19 mouse cellular contexts compared by ENCODE assay signal in the genomic region with DNA sequence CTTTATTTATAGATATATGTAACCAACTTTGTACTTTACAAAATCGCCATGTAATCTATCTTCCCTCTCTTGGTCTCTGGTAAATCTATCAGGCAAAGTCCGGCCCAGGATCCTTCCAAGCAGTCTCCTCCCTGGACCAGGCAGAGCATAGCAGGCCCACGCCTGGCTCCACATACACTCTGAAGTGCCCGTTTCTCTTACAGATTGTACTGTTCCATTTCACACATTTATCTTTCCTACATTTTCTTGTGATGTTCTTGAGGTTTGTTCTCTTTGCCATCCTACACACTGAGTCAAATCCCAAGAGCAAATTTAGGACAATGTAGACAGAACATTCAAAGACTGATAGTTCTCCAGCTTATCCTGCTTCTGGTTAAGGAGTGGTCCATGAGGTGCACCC.
DNase-seq lines count a peak whose midpoint lies in the region; ATAC-seq and TF ChIP-seq lines count a peak whose summit lies in the region.
"Had no signal": no experiment of that assay in that cellular context is flagged by ENCODE, and none has a peak within 500 bp of the region (broad histone marks: within the 10 kb centered on the region; RNA-seq: fewer than 3 reads in every experiment).

No protein-coding gene starts in this region.

- H3K27ac ChIP-seq in forebrain, postnatal 0 days (ENCODE audit: low read depth, low read length), result peak overlapping the region; percentile 92; the same call in 1 of the 2 replicates
- H3K27ac ChIP-seq in forebrain, embryonic 16.5 days (ENCODE audit: low read length), result no peak overlapping the region
- peak overlapping the region; percentile 90 for H3K27ac ChIP-seq in left cerebral cortex, adult 2 months
- peak overlapping the region; percentile 76 for H3K27ac ChIP-seq in hindbrain, embryonic 16.5 days (ENCODE audit: low read depth, low read length)
- H3K27ac ChIP-seq in small intestine, adult 2 months (ENCODE audit: insufficient read depth, low read depth, low read length), result peak overlapping the region; percentile 3; the same call in 1 of the 2 replicates
- H3K27ac ChIP-seq: embryonic facial prominence, embryonic 10.5 days; limb, embryonic 15.5 days had no signal

- H3K9ac ChIP-seq in forebrain, postnatal 0 days, result no peak overlapping the region
- H3K9ac ChIP-seq in forebrain, embryonic 16.5 days (replicated peaks; ENCODE audit: low read depth, low read length), result no peak overlapping the region
- no peak overlapping the region for H3K9ac ChIP-seq in hindbrain, embryonic 16.5 days (ENCODE audit: low read depth, low read length)
- H3K9ac ChIP-seq: heart, embryonic 12.5 days; limb, embryonic 15.5 days had no signal

- no peak for TF ChIP-seq CTCF in forebrain, postnatal 0 days (IDR thresholded peaks at IDR 0.05; ENCODE audit: low read depth)
- TF ChIP-seq CTCF in left cerebral cortex, adult 2 months (IDR thresholded peaks at IDR 0.05), result no peak
- no peak for TF ChIP-seq CTCF in small intestine, adult 2 months (IDR thresholded peaks at IDR 0.05; ENCODE audit: extremely low read depth, insufficient read length, insufficient replicate concordance, low read depth, low read length)

- no peak for TF ChIP-seq POLR2A in small intestine, adult 2 months (IDR thresholded peaks at IDR 0.05; ENCODE audit: low read depth, low read length)

- no peaks in the 10 kb centered on the region for H3K27me3 ChIP-seq in forebrain, postnatal 0 days (ENCODE audit: insufficient read depth, low read length)
- H3K27me3 ChIP-seq in forebrain, embryonic 16.5 days (replicated peaks; ENCODE audit: control insufficient read depth, insufficient read depth, low read length), result no peaks in the 10 kb centered on the region
- no peaks in the 10 kb centered on the region for H3K27me3 ChIP-seq in hindbrain, embryonic 16.5 days (replicated peaks; ENCODE audit: control insufficient read depth, insufficient read depth, low read length)
- H3K27me3 ChIP-seq in small intestine, adult 2 months (ENCODE audit: control insufficient read depth, insufficient read depth, low read length), result no peaks in the 10 kb centered on the region
- H3K27me3 ChIP-seq: CH12.LX; heart, embryonic 12.5 days; limb, embryonic 15.5 days; megakaryocyte, embryonic 14.5 days had no signal

- no peaks in the 10 kb centered on the region for H3K36me3 ChIP-seq in forebrain, postnatal 0 days (ENCODE audit: insufficient read depth)
- no peaks in the 10 kb centered on the region for H3K36me3 ChIP-seq in forebrain, embryonic 16.5 days (ENCODE audit: control insufficient read depth, insufficient read depth)
- H3K36me3 ChIP-seq in hindbrain, embryonic 16.5 days (ENCODE audit: control insufficient read depth, insufficient read depth, low read length), result no peaks in the 10 kb centered on the region
- no peaks in the 10 kb centered on the region for H3K36me3 ChIP-seq in small intestine, adult 2 months (ENCODE audit: control insufficient read depth, insufficient read depth, low read length)
- H3K36me3 ChIP-seq: embryonic facial prominence, embryonic 10.5 days; heart, embryonic 12.5 days; limb, embryonic 15.5 days had no signal

- DNase-seq in forebrain, postnatal 0 days, result no peak
- no peak for DNase-seq in left cerebral cortex, adult 2 months (ENCODE audit: extremely low spot score in 1 of 2, low spot score in 2 of 2)
- no peak for DNase-seq in left cerebral cortex, postnatal 4 days
- no peak for DNase-seq in gastrocnemius, adult 8-10 months (ENCODE audit: low spot score in 2 of 2)
- DNase-seq: adrenal gland, adult 8-10 months; cerebellum, adult 11 months; cerebellum, postnatal 36 days; kidney, adult 18-20 months; kidney, postnatal 14 days; lung, postnatal 14 days; thymus, postnatal 14 days had no signal

- no peak for ATAC-seq in forebrain, postnatal 0 days
- no peak for ATAC-seq in forebrain, embryonic 16.5 days
- no peak for ATAC-seq in hindbrain, embryonic 16.5 days

- H3K4me3 ChIP-seq in forebrain, postnatal 0 days (ENCODE audit: low read depth, low read length), result no peak overlapping the region
- no peak overlapping the region for H3K4me3 ChIP-seq in forebrain, embryonic 16.5 days (replicated peaks; ENCODE audit: low read length)
- H3K4me3 ChIP-seq in left cerebral cortex, adult 2 months, result no peak overlapping the region
- no peak overlapping the region for H3K4me3 ChIP-seq in hindbrain, embryonic 16.5 days (ENCODE audit: low read length)
- no peak overlapping the region for H3K4me3 ChIP-seq in small intestine, adult 2 months (ENCODE audit: low read depth, low read length)
- H3K4me3 ChIP-seq: embryonic facial prominence, embryonic 10.5 days; heart, embryonic 12.5 days; limb, embryonic 15.5 days; megakaryocyte, embryonic 14.5 days had no signal

- no peaks in the 10 kb centered on the region for H3K9me3 ChIP-seq in forebrain, postnatal 0 days (ENCODE audit: low read length)
- no peaks in the 10 kb centered on the region for H3K9me3 ChIP-seq in forebrain, embryonic 16.5 days (ENCODE audit: control insufficient read depth, low read length)
- no peaks in the 10 kb centered on the region for H3K9me3 ChIP-seq in hindbrain, embryonic 16.5 days (ENCODE audit: control insufficient read depth, low read length)
- H3K9me3 ChIP-seq: embryonic facial prominence, embryonic 10.5 days; heart, embryonic 12.5 days; limb, embryonic 15.5 days; megakaryocyte, embryonic 14.5 days had no signal

- intact Hi-C loops in left cerebral cortex, adult 2 months (cut with DNase I), result loop anchor here (1.0 to 10.0 kb wide), 3 partner anchors 35 to 298 kb away; no protein-coding TSS in a partner anchor
- intact Hi-C loops in left cerebral cortex, postnatal 4 days (cut with DNase I), result loop anchor here (10.0 kb wide), 3 partner anchors 82 to 262 kb away; partner anchors contain the start of gene Spry2

- peaks cover 12% of the 10 kb centered on the region for H3K4me1 ChIP-seq in forebrain, postnatal 0 days (ENCODE audit: insufficient read depth)
- peaks cover 20% of the 10 kb centered on the region for H3K4me1 ChIP-seq in forebrain, embryonic 16.5 days (replicated peaks; ENCODE audit: control insufficient read depth, insufficient read depth, low read length)
- H3K4me1 ChIP-seq in hindbrain, embryonic 16.5 days (ENCODE audit: control insufficient read depth, insufficient read depth, low read depth, low read length), result peaks cover 12% of the 10 kb centered on the region
- peaks cover 10% of the 10 kb centered on the region; the same call in 1 of the 2 replicates for H3K4me1 ChIP-seq in small intestine, adult 2 months (ENCODE audit: control insufficient read depth, insufficient read depth, insufficient read length, low read length)
- H3K4me1 ChIP-seq: heart, embryonic 12.5 days; limb, embryonic 15.5 days; megakaryocyte, embryonic 14.5 days had no signal

- no peak overlapping the region for H3K4me2 ChIP-seq in forebrain, postnatal 0 days (ENCODE audit: low read depth)
- H3K4me2 ChIP-seq in forebrain, embryonic 16.5 days (ENCODE audit: low read length), result no peak overlapping the region
- no peak overlapping the region for H3K4me2 ChIP-seq in hindbrain, embryonic 16.5 days (ENCODE audit: low read length)
- H3K4me2 ChIP-seq: heart, embryonic 12.5 days; limb, embryonic 15.5 days had no signal

- 93% methylated on average over 4 of the region's 4 CpGs for WGBS in forebrain, postnatal 0 days
- 93% methylated on average over 4 of the region's 4 CpGs for WGBS in forebrain, embryonic 16.5 days
- 94% methylated on average over 4 of the region's 4 CpGs for WGBS in hindbrain, embryonic 16.5 days
- 54% methylated on average over 4 of the region's 4 CpGs for WGBS in small intestine, adult 2 months
